20 mouse cellular contexts compared by ENCODE assay signal in the genomic region with DNA sequence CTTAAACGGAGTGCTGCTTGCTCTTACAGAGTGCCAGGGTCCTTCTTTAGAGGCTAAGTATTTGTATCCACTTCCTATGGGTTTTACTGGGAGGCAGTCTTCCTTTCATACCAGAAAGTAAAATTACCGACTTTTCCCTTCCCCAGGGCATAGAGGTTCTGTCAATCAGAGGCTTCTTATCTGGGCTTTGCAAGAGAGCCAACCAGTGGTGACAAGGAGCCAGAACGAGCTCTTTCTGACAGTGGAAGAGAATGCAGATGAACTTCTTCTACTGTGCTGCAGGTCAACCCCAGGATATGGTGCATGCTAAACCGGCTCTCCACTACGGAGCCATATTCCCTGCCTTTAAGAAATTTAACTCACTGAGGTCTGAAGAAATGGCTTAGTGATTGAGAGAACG.
"Had no signal": no experiment of that assay in that cellular context is flagged by ENCODE, and none has a peak within 500 bp of the region (broad histone marks: within the 10 kb centered on the region; RNA-seq: fewer than 3 reads in every experiment).

No protein-coding gene starts in this region.

- H3K36me3 ChIP-seq: midbrain, embryonic 10.5 days; midbrain, embryonic 12.5 days; neural tube, embryonic 13.5 days; neural tube, embryonic 15.5 days; stomach, embryonic 15.5 days had no signal

- H3K4me2 ChIP-seq: lung, embryonic 14.5 days; midbrain, embryonic 12.5 days; neural tube, embryonic 13.5 days; neural tube, embryonic 15.5 days; stomach, embryonic 15.5 days had no signal

- H3K9me3 ChIP-seq: midbrain, embryonic 10.5 days; midbrain, embryonic 12.5 days; neural tube, embryonic 13.5 days; neural tube, embryonic 15.5 days; stomach, embryonic 15.5 days had no signal

- H3K4me1 ChIP-seq: stomach, embryonic 15.5 days had no signal

- H3K9ac ChIP-seq: liver, embryonic 14.5 days; lung, embryonic 14.5 days; midbrain, embryonic 12.5 days; neural tube, embryonic 13.5 days; neural tube, embryonic 15.5 days; stomach, embryonic 15.5 days had no signal

- ATAC-seq: midbrain, embryonic 16.5 days had no signal

- DNase-seq: lung, adult 18-20 months; lung, embryonic 14.5 days; lung, postnatal 10 days; lung, postnatal 4 days; midbrain, embryonic 14.5 days; retina, postnatal 1 day; right cerebral cortex, adult 18-20 months; right cerebral cortex, postnatal 14 days; thymus, adult 2 months; thymus, postnatal 25 days; thymus, postnatal 4 days had no signal

- H3K27ac ChIP-seq: liver, embryonic 14.5 days; midbrain, embryonic 10.5 days; midbrain, embryonic 12.5 days; neural tube, embryonic 13.5 days; neural tube, embryonic 15.5 days; stomach, embryonic 15.5 days; stomach, postnatal 0 days had no signal

- H3K27me3 ChIP-seq: midbrain, embryonic 12.5 days; neural tube, embryonic 13.5 days; neural tube, embryonic 15.5 days; stomach, embryonic 15.5 days had no signal

- H3K4me3 ChIP-seq: midbrain, embryonic 10.5 days; midbrain, embryonic 12.5 days; myocyte; neural tube, embryonic 13.5 days; neural tube, embryonic 15.5 days; stomach, embryonic 15.5 days had no signal
